Mouse (Mus musculus) gastrocnemius, postnatal 25 days (tissue): ENCODE data around the gene Ppef2. TPM values are rescaled to one million over a fixed set of nuclear protein-coding genes. Genes with fewer than 3 reads are reported as not detected.
"Not testable (repeated sequence)": the region's sequence is repeated elsewhere in the genome, so short reads cannot be mapped to it uniquely, and the experiment has no call there.

ENCODE experiments used
- DNase-seq: peaks from one replicate; pipeline ENCODE4 v3.0.0; 2022
- total RNA-seq, 2 experiments: library from RNA; stranded (reverse); gene quantifications; 1 replicate in 1 of 2; 2 replicates in 1 of 2; pipeline ENCODE4 v1.2.3; 2021

The Ppef2 gene
- total RNA-seq, 2 experiments from 2014 or later: not detected

GRCm38 (mm10) chr5:92195716-92196115 lies 60.4 kb downstream of the Ppef2 start:
- not testable (repeated sequence) for DNase-seq

- DNase-seq: no peak
Measured at GRCm38 (mm10) chr5:92188881-92189483, 67.1 kb downstream of the Ppef2 start.

- no peak for DNase-seq
Measured at GRCm38 (mm10) chr5:92183071-92183830, 72.8 kb downstream of the Ppef2 start.

Other genes starting within 250 kb of the Ppef2 start
- 1 to 10 TPM; 3.7 to 4.1 TPM for gene Cdkl2, start 212.4 kb downstream of the Ppef2 start, total RNA-seq
- 10 to 100 TPM; 48.8 to 51.7 TPM for gene G3bp2, start 172.6 kb downstream of the Ppef2 start, total RNA-seq
- 10 to 100 TPM; 56.6 to 58.4 TPM for gene Uso1, start 118.3 kb downstream of the Ppef2 start, total RNA-seq
- gene U90926, start 40.9 kb downstream of the Ppef2 start, total RNA-seq: not detected
- gene Naaa, start 21.9 kb upstream of the Ppef2 start, total RNA-seq: 10 to 100 TPM in 1 of 2 experiments, 1 to 10 TPM in 1; 5.1 to 10.1 TPM
- 10 to 100 TPM; 15.0 to 15.7 TPM for gene Sdad1, start 54.2 kb upstream of the Ppef2 start, total RNA-seq
- gene Cxcl9, start 71.8 kb upstream of the Ppef2 start, total RNA-seq: under 1 TPM; 0.20 to 0.86 TPM
- 100 to 1,000 TPM; 365 to 392 TPM for gene Art3, start 75.5 kb upstream of the Ppef2 start, total RNA-seq
- not detected for gene Cxcl10, start 92.6 kb upstream of the Ppef2 start, total RNA-seq
- gene Nup54, start 178.9 kb upstream of the Ppef2 start, total RNA-seq: 1 to 10 TPM; 9.1 to 9.7 TPM